Mouse (Mus musculus) retina, adult 2 months (tissue): Measurements from ENCODE around the gene Psen2.

ENCODE experiments used
- DNase-seq: peaks from one replicate; pipeline ENCODE4 v3.0.0-alpha.2; 2012; ENCODE audit warnings: low read depth, low spot score

Gene Psen2

DNA sequence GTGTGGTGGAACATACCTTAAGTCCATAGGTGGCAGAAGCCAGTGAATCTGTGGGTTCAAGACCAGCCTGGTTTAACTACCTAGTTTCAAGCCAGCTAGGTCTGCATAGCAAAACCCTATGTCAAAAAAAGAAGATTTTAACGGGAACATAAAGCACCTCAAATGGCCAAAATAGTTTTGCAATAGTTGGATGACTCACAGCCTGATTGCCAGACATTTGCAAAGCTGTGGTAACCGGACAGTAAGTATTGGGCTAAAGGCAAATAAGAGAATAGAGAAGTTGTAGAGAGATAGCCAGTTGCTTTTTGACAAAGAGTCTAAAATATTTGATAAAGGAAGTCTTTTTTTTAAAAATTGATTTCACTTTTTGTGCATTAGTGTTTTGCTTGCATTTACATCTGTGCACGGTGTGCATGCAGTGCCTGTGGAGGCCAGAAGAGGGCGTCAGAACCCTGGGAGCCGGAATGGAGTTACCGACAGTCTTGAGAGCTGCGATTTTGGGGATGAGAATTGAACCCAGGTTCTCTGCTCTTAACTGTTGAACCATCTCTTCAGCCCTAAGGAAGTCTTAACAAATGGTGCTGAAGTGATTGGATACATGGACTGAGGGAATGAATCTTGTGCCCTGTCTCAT is at the start of gene Psen2:
Gene Psen2 (minus strand): TSS at position 75 of the 634 bp plus-strand sequence.
- DNase-seq, result no peak

- no peak for DNase-seq
Measured at GRCm38 (mm10) chr1:180312792-180313311, 49.6 kb upstream of the Psen2 start.

DNA sequence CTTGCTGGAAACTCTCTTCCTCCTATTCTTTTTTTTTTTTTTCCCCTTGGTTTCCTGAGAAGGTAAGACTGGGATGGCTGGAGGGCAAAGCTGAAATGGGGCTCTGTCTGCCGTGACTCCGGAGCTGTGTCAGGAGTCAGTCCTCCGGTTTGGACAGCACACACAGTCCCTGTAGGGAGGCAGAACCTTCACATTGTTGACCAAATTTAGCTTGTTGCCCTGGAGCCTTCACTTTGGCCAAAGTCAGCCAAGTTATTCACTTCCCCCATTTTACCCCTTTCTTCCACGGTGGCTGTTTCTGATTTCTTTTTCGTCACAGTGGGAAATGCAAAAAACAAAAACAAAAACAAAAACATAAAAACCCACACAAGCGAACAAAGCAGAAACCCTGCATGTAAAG is 49.0 kb upstream of the Psen2 start:
- DNase-seq, result no peak

- no peak for DNase-seq
Measured at GRCm38 (mm10) chr1:180308897-180309296, 45.7 kb upstream of the Psen2 start.

GRCm38 (mm10) chr1:180307661-180308060 is 44.4 kb upstream of the Psen2 start:
- DNase-seq, result no peak

GRCm38 (mm10) chr1:180306889-180307288 is 43.7 kb upstream of the Psen2 start:
- no peak for DNase-seq

DNA sequence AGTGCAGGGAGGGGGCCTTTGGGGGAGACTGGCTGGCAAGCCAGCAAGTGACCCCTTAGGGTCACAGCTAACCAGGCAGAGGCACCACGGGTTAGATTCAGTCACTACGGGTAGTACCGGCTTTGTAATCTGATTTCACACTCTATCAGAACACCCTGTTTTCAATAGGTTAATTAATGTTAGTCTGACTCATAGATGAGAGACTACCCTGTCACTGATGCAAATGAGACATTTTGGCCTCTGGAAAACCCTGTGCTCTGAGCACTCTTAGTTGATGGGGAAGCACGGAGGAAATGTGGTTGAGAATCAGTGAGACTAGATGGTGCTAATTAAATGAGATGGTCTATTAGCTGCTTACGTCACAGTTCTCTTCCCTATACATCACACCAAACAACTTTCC is 40.4 kb upstream of the Psen2 start:
- DNase-seq, result no peak

GRCm38 (mm10) chr1:180302253-180303120 is 39.2 kb upstream of the Psen2 start:
- DNase-seq, result no peak

DNA sequence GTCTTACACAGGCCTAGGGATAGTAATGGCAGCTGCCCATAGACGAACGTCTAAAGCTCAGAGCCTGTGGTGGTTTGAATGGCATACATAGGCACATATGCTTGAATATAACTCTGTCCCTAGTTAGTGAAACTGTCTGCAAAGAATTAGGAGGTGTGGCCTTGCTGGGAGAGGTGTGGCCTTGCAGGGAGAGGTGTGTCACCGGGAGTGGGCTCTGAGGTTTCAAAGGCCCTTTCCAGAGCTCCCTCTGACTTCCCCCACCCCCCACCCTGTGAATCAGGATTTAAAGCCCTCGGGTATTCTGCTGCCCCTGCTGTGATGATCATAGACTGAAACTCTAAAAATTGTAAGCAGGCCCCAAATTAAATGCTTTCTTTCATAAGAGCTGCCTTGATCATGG is 37.8 kb upstream of the Psen2 start:
- no peak for DNase-seq

DNA sequence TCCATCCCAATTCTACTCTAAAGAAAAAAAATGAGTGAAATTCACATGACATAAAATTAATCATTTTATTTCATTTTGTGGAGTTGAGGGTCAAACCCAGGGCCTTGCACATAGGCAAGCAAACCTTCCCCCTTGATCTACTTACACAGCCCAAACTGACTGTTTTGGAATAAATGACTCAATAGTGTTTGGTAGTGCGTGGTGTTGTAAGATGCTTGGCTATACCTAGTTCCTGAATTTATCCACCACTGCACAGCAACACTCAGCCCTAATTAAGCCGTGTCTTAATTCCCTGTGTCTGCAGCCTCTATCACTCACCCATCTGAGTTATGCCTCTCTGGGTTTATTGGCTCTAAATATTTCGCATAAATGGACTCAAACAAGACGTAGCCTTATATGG is 37.1 kb upstream of the Psen2 start:
- DNase-seq, result no peak

GRCm38 (mm10) chr1:180299697-180300096 is 36.5 kb upstream of the Psen2 start:
- no peak for DNase-seq

- DNase-seq, result no peak
Measured at GRCm38 (mm10) chr1:180296088-180296487, 32.9 kb upstream of the Psen2 start.

- no peak for DNase-seq
Measured at GRCm38 (mm10) chr1:180290358-180290757, 27.1 kb upstream of the Psen2 start.

- no peak for DNase-seq
Measured at GRCm38 (mm10) chr1:180289788-180290187, 26.6 kb upstream of the Psen2 start.

- no peak for DNase-seq
Measured at GRCm38 (mm10) chr1:180288872-180289468, 25.7 kb upstream of the Psen2 start.

- DNase-seq, result no peak
Measured at GRCm38 (mm10) chr1:180288227-180288626, 25.0 kb upstream of the Psen2 start.

GRCm38 (mm10) chr1:180286081-180286831 is 23.0 kb upstream of the Psen2 start:
- no peak for DNase-seq

DNA sequence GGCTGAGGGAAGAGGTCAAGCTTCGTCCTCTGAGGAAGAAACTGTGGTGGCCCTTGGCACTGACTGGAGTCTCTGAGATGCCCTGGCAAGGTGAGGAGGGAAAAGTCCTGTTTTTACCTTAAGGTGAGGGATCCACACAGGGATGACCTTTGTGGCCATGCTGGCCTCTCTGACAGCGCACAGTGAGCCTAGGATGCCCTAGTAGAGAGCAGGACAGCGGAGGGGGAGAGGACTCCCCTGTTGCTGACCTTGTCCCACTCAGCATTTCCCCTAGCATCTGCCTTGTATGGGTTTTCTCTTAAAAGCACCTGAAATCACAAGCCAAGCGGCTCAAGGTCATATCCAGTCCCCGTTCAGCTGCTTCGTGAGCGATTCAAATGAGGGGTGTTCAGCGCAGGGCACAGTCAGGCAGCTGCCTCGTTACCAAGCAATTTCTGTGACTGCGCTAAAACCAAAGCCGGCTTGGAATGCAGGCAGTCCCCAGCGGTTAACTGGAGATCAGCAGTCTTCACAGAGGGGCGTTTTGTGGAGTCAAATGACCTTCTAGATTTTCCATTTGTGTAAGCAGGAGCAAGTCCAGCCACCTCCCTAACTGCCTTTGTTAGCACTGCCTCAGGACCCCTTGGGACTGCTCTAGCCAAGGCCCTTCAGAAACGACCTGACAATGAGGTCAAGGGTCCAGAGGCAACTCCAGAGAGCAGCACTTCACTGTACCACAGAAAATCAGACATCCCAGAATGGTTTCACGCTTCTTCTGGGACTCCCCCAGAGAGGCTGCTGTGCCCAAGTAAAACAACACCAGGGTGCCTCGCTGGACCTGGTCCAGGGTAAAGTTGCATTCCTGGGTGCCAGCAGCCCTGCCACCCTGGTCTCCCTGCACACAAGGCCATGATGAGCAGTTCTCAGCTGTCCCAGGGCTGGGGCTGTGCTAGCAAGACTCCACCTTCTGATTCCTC is 20.9 kb upstream of the Psen2 start:
- no peak for DNase-seq

DNA sequence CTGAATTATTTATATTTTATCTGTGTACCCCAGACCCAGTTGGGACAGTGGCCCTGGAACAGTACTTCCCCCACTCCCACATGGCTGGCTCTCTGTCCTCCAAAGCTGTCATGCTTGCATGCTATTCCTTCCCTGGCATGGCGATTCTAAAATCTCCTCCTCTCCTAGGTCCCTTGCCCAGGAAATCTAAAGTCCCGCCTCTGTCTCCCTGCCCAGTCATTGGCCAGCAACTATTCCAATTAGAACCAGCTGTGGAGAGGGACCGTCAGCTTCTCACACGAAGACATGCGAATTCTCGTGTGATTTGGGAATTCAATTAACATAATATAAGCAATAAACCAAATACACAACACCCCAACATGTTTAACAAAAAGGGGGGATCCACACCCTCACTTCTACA is 19.3 kb upstream of the Psen2 start:
- no peak for DNase-seq

GRCm38 (mm10) chr1:180279648-180280047 is 16.4 kb upstream of the Psen2 start:
- no peak for DNase-seq

DNA sequence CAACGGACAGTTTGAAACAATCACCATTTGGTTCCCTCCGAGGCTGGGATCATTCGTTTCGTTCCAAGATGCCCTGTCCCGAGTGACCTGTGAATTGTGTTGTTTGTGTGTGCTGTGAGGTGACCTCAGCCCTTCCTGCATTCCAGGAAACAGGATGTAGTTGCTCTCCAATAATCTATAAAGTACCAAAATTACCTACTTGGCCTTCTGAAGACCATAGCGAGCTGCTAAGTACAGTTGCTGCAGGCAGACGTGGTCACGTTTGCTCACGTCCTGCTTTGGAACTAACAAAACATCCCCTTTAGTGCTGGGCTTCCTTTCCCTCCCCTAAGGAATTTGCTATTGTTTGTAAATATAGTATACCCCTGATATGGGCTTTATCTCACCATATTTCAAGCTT is 14.3 kb upstream of the Psen2 start:
- no peak for DNase-seq
